Mouse (Mus musculus): ENCODE measurements around the gene Vrtn.

Gene Vrtn

DNA sequence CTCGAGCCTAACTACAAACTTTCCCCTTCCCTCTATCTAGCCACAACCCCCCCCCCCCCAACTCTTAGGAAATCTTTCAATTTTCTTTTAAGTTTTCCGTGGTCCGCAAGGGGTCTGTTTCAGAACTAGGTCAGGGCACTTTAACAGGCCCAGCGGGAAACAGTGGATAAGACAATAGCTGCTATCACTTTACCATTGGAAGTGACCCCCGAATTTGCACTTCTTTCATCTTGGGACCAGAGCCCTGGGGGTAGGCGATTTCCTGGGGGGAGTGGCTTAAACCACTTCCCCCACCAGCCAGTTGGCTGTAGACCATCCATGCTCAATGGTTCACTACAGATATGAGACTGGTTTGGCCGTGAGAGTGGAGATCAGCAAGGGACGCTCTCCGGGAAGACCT lies at the start of gene Vrtn:
TSS of gene Vrtn (plus strand) at position 366 of the 400 bp plus-strand sequence.
- DNase-seq = no peak

DNA sequence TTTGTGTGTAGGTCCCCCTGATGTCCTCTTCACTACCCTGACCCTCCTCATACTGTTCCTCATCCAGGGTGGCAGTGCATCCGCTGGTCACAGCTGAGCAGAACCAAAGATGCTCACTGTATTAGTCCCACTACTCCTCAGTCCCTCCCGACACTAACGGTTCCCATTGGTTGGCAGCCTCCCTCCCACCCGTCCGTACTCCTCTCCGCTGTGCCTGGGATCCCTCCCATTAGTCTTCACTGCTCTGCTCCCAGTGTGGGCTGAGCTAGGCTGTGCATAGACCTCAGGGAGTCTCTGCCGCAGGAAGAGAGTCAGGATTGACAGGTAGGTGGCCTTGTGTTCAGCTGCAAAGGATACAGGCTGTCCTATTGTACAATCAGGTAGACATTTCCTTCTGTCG lies 42.5 kb upstream of the Vrtn start:
- no peak for DNase-seq

DNA sequence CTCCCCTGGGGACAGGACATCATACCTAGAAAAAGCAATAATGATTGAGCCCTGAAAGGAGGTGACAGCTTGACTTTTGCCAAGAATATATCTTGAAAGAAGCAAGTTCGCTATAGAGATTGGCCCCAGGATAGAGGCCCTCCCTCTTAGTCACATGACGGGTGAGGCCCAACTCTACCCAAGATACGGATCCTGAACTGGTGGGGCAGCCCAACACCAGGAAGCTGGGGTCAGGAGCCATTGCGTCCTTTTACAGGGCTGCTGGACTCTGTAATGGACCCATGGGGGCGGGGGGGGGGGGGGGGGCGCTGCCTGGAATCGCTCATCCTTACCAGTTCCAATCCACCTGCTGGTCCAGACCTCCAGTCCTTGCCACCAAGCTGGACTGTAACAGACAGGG lies 36.8 kb upstream of the Vrtn start:
- no peak for DNase-seq

DNA sequence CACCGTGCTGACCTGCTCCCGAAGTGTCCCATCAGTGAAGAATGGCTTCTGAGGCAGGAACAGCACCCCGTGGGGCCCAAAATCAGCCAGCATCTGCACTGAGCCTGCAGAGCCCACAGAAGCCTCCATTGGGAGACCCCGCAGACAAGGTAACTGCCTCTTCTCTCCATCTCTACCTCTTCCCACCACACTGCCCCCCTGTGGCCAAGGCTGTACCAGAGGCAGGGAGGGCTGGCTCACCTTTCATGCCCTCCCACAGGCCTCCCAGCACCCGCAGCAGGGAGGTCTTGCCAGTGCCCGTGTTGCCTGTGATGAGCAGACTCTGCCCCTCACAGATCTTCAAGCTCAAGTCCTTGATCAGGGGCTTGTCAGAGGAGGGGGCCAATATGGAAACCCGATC lies 35.0 kb upstream of the Vrtn start:
- no peak for DNase-seq

DNA sequence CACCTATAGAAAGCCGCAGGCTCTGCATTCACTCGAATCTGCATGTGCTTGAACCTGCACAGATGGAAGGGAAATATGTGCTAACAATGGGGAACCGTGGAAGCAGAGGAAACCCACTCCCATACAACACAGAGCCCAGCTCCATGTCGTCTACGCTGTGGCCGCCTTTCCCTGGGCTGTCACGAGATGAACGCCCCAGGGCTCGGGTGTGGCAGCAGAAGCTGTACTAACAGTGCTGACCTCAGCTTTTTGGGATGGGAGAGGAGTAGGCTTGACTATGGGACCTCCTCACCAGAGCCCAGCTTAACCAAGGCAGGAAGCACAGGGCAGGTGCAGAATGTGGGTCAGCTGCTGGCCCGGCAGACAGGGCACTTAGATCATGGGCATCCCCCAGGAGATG lies 29.1 kb upstream of the Vrtn start:
- no peak for DNase-seq

DNA sequence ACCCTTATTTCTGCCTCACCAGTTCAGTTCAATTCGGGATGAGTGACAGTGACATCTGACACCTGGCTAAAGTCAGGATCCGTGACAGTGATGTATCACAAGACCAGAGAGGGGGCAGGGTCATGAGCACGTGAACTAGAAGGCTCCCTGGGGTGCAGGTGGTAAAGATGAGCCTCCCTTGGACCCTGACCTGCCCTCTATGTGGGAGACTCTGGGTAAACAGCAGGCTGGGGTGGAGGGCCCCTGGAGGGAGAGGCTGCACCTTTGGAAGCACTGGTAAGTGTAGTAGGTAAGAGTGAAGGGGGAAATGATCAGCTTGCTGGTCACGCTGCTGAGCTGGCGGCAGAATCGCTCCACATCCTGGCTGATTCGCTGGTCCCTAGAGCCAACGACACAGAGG lies 28.3 kb upstream of the Vrtn start:
- no peak for DNase-seq

DNA sequence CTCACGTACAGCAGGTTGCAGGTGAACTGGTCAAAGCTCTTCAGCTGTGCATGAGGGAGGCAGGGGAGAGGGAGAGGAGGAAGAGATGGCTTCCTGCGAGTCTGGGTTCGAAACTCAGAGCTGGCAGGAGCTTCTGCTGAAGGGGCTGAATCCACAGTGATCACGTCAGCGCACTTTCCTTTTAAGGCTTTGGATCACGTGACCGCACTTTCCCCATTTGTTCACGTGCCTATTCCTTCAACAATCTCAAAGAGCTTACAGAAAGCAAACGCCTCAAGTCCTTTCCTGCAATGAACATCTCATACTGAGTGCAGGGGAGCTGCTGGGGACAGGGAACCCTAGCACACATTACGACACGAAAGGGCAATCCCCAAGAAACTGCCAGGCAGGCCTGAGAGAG lies 26.8 kb upstream of the Vrtn start:
- DNase-seq = no peak

DNA sequence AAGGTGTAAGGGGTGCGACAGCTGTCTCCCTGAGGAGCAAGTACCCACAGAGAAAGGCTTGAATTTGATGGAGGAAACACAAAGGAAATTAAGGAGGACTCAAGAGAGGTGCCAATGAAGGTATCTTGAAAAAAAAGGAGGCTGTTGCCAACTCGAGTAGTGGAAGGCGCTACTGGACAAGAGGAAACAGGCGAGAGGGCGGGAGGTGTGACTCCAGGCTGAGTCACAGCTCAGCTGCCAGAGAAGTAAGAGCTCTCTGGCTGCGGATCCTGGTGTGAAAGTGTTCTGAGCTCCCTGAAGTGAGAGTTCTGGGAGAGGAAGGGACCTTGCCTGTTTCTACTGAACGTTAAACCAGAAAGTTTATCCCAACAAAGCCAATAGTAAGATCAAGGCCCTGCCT lies 26.3 kb upstream of the Vrtn start:
- no peak for DNase-seq

DNA sequence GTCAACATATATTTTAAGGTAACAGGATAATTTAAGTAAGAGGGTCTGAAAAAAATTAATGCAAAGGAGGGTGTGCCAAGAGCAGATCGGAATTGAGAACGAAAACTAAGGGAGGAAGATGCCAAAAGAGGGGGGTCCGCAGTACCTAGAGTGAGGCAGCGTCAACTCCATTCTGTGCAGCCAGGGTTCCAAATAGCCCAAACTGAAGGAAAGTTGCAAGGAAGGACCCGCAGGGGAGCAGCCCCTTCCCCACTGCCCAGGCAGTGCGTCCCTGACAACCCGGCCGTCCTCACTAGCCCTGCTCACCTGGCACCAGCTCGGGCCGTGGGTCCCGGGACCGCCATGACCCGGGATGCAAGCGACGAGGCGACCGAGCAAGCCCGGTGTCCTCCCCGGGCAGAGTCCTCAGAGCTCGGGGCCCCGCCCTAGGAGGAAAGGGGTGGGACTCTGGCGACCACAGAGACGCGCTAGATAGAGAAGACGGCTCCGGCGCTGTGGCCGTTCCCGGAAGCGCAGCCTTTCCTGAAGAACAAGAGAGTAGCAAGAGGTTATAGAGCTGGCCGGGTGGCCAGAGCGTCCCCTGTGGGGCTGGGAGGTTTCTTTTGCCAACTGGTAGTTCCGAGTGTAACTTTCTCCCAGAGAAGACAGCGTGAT lies 23.7 kb upstream of the Vrtn start, which contains the start of gene Abcd4:
TSS of gene Abcd4 (minus strand) at position 437 of the 654 bp plus-strand sequence.
- peak; percentile 95 for DNase-seq

DNA sequence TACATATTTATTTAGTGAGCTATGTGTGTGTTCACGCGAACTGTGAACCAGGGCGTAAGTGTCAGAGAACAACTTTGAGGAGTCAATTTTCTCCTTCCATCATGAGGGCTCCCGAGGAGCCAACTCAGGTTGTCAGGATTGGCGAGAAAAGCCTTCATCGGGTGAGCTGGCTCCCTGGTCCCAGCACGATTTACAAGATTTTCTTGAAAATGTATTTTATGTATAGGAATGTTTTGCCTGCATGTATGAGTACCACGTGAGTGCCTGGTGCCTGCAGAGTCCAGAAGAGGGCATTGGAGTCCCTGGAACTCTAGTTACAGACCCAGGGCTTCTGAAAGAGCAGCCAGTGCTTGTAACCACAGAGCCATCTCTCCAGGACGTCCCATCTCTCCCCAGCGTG lies 23.2 kb upstream of the Vrtn start:
- no peak for DNase-seq

DNA sequence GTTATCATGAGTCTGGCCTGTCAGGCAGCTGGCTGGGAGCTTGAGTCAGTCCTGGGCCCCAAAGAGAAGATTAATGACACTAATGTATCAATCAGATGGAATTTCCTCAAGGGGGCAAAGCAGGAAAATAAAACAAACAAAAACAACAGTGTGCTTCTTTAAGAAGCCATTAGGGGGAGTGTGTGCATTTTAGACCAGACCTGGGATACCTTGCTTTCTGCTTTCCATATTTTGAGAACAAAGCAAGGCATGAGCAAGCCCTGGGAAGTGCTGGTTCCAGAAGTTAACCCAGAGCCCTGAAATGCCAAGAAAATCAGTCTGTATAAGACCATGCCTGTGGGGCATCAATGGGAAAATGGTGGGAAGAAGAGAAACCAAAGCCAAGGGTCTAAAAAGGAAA lies 19.8 kb upstream of the Vrtn start:
- DNase-seq = no peak

DNA sequence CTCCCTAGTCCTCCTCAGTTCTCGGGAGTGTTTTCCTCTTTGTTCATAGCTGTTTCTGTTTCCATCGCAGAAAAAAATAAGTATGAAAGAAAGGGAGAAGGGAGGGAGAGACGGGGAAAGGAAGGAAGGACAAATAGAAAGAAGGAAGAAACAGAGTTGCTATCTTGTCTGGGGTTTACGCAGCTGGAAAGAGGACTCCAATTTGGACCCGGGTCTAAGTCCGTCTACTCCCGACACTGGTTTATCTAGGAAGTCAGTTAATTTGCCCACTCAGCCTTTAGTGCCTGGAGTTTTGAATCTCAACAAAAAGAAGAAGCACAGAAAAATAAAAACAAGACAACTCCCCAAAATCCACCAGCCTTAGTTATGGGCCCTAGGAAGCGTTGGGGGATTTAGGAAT lies 16.2 kb upstream of the Vrtn start:
- DNase-seq = no peak

DNA sequence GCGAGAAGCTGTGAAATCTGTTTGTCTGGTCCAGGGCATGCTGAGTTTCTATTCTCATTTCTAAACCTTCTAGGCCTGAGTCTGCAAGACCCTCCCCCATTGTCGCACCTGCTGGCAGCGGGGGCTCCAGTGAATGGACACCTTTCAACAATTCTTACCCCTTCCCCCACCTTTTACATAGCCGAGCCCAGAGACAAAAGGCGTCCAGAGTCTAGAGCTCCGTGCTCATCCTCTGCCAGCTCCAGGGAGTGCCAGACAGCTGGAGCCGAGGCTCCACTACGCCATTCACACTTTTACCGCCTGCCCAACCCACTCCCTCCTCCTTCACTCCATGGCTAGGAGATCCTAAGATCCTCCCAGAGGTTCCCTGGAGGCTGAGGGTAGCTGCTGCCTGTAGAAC lies 15.7 kb upstream of the Vrtn start:
- no peak for DNase-seq

DNA sequence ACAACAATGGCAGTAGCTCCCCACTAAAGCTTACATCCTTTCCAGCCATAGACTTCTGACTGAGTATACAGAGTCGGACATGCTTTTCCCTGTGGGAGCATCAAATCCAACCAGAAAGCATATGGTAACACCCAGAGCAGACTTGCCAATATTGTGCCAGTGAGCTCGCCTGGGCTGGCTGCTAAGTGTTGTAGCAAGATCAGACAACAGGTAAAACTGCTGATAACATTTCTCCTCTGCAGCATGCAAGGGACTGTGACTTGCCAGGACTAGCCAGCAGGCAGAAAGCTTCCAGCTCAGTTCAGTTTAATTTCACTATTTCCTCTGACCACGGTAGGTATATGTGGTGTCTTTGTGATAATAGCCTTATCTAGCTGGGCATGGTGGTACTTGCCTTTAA lies 9.0 kb upstream of the Vrtn start:
- no peak for DNase-seq

DNA sequence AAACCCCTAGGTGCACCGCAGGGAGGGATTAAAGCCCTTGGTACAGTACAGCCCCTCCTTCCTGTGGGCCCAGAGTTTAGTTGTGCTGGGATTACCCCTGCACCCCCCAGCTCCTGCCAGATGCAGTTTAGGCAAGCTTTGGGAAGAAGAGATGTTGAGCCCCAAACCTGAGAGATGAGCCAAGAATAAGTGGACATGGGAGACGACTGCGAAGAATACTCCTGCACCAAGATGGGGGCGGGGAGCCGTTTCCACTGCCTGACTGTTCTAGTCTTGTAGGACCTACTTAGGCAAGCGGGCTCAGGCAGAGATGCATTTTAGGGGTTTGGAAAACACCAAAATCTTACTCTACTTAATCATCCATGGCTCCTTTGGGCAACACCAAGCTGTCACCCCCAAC lies 566 bp upstream of the Vrtn start:
- no peak for DNase-seq

DNA sequence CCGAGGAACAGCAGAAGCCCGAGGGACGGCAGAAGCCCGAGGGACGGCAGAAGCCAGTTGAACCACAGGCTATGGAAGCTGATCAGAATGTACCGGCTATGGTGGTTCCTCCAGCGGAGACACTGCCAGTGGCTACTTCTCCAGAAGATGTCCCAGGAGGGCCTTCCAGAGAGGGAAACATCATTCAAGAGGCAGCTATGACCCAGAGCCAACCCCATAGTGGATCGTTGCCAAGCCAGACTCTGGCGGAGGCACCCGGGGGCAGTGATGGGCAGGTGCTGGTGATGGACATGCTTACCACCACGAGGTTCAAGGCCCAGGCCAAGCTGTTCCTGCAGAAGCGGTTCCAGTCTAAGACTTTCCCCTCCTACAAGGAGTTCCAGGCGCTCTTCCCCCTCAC lies 9.4 kb downstream of the Vrtn start:
- no peak for DNase-seq

DNA sequence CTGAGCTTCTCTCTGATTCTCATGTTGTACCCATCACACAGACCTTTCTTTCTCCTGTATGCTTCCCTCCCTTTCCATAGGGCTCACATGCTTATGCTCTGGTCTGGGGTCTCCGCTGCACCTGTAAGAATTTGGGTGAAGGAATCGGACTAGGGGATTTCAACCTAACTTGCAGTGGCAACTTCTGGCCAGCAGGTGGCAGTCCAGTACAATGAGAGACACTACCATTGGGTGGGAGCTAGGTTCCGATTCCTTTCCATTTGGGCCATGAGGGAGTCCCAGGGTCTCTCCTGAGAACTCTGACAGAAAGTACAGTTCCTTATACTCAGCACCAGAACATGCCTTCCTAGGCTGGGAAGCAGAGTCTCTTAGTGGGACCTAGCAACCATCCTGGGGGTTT lies 13.1 kb downstream of the Vrtn start:
- no peak for DNase-seq

DNA sequence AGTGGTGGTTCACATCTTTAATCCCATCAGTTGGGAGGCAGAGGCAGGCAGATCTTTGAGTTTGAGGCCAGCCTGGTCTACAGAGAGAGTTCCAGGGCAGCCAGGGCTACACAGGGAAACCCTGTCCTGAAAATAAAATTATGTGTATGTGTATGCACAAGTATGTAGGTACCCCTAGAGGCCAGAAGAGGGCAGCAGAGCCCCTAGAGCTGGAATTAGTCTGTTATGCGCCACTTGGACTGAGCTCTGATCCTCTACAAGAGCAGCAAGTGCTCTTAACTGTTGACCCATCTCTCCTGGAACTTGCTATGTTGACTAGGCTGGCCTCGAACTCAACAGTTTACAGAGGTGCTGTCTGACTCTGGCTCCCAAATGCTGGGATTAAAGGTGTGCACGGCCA lies 29.7 kb downstream of the Vrtn start:
- no peak for DNase-seq

DNA sequence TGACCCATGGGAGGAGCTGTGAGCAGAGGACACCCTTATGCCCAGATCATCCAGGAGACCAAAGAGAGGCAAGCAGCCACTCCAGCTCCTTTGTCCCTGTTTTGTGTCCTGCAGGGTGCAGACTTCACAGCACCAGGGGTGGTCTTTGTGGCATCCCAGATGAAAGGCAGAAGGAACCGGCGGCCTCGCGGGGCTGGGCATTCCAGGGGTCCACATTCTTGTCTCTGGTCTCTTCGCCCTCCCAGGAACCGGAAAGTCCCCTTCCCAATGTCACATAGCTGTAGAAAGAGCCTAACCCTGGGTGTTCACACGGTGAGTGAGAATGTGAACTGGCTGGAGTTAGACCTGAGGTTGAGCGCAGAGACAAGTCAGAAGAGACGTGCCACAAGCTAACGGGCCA lies 30.8 kb downstream of the Vrtn start:
- DNase-seq = no peak

DNA sequence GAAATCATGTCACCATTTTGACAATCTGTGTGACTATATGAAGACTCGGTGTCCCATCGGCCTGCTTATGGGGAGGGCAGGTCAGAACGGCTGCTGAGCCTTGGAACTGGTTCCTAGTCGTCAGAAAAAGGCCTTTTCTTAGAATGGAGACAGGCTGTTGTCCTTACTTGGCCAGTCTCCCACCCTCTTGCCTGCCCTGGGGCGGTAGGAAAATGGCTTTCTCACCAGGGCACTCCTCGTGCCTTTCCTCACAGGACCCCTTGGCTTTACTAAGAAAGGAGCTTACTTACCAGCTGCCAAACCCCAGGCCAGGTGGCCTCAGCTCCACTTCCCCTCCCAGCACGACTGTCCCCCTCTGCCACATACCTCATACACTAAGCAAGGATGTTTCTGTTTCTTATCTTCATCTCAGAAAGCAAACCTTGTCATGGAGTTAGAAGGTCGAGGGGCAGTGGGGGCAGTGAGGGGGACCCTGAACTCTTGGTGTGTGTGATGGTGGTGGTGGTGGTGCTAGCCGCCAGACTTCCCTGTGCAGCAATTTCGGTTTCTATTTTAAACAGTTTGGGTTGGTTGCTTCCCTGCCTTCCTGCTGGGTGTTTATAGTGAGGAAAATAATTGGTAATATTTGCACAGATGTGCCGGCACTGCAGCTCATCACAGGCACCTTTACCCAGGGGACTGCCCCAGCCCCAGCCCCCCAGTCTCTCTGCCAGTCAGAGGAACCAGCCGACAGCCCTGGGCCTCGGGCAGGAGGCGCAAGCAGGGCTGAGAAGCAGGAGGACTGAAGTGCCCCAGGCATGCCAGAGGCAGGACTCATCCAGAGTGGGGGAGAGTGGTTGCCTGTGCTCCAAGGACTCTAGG lies 34.1 kb downstream of the Vrtn start:
- DNase-seq = no peak

DNA sequence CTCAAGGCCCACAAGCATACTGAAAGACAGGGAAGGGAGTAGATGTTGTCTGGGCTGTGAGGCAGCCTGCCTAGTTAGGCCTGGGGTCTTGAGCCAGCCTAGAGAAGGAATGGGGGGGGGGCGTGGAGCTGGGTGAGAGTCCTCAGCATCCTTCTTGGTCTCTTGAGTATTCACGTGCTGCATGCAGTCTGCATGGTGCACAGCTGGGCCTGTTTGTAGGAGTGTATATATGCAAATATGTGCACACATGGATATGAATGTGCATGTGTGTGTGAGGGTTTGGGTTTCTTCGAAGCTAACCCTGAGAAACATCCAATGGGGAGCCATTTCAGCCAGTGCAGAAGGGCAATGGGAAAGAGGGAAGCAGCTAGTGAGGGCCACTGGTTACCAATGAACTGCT lies 35.2 kb downstream of the Vrtn start:
- DNase-seq = no peak

DNA sequence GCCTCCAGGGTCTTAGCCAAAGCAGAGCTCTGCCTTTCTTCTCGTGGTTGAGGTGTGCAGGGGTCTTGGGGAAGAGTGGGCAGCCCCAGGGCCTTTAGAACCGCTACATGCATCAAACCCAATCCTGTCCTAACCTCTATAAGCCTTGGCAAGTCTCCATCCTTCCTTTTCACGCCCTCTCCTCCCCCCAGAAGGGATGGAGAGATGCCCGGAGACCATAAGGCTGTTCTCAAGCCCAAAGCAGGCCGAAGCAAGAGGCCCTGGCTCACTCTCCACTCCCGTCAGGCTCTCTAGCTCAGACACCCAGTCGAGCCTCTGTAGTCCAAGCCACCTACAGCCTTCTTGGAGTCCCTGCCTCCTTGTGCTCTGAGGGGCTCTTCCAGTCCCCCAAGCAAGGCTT lies 43.8 kb downstream of the Vrtn start:
- DNase-seq = no peak

DNA sequence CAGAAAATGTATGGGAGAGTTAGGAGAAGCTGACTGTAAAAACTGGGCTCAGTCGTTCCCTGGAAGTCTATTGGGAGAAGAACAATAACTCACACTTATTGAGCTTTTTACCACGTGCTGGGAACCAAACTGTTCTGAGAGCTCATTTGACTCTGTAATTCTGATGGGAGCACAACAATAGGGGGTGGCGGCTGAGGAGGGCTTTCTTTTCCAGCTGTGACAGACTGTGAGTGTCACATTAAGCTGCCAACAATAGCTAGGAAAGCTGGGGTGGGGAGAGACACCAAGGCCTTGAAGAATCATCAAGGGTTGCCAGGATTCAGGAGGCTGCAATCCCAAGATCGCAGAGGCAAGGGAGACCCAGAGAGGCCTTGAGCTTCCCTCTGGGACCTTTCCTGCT lies 45.4 kb downstream of the Vrtn start:
- no peak for DNase-seq

DNA sequence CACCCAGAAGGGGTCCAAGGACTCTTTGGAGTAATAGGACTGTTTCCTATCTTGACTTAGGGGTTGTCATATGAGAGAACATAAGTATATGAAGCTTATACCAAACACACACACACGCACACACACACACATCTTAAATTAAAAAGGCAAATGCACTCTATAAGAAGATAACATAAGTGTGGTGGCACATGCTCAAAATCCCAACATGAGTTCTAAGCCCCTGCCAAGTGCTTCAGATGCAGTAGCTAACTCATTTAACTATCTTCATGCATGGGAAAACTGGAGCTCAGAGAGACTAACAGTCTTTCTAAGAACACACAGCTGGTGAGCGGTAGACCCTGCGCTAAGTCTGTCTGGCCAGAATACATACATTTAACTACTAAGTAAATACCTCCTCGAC lies 46.7 kb downstream of the Vrtn start:
- DNase-seq = no peak

DNA sequence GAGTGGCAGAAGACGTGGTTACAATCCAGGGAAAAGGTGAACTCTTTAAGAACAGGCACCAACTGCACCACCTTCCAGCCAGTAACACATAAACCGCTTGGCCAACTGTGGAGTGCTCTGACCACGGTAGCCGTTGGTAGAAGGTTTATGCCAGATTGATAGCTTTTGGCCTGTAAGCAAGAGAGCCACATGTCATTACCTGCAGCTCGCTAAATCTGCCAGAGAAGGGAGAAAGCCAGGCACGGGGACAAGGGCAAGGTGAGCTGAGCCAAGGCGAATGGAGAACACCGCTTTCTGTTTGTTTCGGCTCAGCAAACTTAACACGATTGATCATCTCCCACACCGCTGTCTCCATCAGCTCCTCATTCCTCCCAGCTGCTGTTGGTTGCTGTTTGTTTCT lies 48.2 kb downstream of the Vrtn start:
- DNase-seq = no peak
